Mouse (Mus musculus): ENCODE measurements around the gene Ice1. TPM values are rescaled to one million over a fixed set of nuclear protein-coding genes. Genes with fewer than 3 reads are reported as not detected.

The Ice1 gene
- 15.4 and 17.1 TPM in 2 replicates for polyA plus RNA-seq (2012; rRNA removed)

- H3K27me3 ChIP-seq (replicated peaks; ENCODE audit: control insufficient read depth, insufficient read depth, low read length): no peaks in the 10 kb centered on the region
- no peak for DNase-seq
- H3K27ac ChIP-seq (ENCODE audit: insufficient read depth, low read depth, low read length): peak within 1 kb of the TSS; percentile 97
- peak within 1 kb of the TSS; percentile 98 for H3K4me3 ChIP-seq (ENCODE audit: insufficient read depth, low read depth, low read length)
- under 1% methylated on average over 39 of the region's 39 CpGs for WGBS
- H3K4me1 ChIP-seq (ENCODE audit: control insufficient read depth, insufficient read depth, low read length): peaks cover 10% of the 10 kb centered on the region
- no peak for TF ChIP-seq CTCF (conservative IDR thresholded peaks at IDR 0.05; ENCODE audit: insufficient read depth, insufficient read length, low read depth, low read length)
- no peak for TF ChIP-seq POLR2A (IDR thresholded peaks at IDR 0.05; ENCODE audit: low read depth, low read length)
- H3K36me3 ChIP-seq (ENCODE audit: control insufficient read depth, insufficient read depth, low read length): no peaks in the 10 kb centered on the region
Observed at GRCm38 (mm10) chr13:70637282-70637661, at the start of gene Ice1. Gene Ice1, minus strand, starts transcription at chr13:70637634.

DNA sequence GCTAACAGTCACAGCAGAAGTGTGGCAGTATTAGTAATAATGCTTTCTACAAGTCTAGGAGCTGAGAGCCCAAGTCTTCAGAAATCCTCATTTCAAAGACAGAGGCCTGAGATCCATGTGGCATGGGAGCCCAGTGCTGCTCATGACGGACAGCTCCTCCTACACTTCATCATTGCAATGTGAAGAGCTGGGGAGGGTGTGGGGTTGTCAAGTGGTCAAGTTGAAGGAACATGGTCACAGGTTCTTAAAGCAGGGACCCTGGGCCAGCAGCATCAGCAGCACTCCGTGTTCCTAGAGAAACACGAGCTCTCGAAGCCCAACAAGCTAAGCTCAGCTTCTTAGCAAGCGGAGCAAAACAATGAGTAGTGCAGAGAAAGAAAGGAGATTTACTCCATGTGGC lies 48.4 kb upstream of the Ice1 start:
- H3K4me3 ChIP-seq (ENCODE audit: insufficient read depth, low read depth, low read length): no peak overlapping the region
- no peaks in the 10 kb centered on the region for H3K36me3 ChIP-seq (ENCODE audit: control insufficient read depth, insufficient read depth, low read length)
- DNase-seq: no peak
- H3K27ac ChIP-seq (ENCODE audit: insufficient read depth, low read depth, low read length): no peak overlapping the region
- TF ChIP-seq CTCF (conservative IDR thresholded peaks at IDR 0.05; ENCODE audit: insufficient read depth, insufficient read length, low read depth, low read length): no peak
- no peak for TF ChIP-seq POLR2A (IDR thresholded peaks at IDR 0.05; ENCODE audit: low read depth, low read length)
- no peaks in the 10 kb centered on the region for H3K27me3 ChIP-seq (replicated peaks; ENCODE audit: control insufficient read depth, insufficient read depth, low read length)
- 74% methylated on average over 5 of the region's 5 CpGs for WGBS
- no peaks in the 10 kb centered on the region for H3K4me1 ChIP-seq (ENCODE audit: control insufficient read depth, insufficient read depth, low read length)

DNA sequence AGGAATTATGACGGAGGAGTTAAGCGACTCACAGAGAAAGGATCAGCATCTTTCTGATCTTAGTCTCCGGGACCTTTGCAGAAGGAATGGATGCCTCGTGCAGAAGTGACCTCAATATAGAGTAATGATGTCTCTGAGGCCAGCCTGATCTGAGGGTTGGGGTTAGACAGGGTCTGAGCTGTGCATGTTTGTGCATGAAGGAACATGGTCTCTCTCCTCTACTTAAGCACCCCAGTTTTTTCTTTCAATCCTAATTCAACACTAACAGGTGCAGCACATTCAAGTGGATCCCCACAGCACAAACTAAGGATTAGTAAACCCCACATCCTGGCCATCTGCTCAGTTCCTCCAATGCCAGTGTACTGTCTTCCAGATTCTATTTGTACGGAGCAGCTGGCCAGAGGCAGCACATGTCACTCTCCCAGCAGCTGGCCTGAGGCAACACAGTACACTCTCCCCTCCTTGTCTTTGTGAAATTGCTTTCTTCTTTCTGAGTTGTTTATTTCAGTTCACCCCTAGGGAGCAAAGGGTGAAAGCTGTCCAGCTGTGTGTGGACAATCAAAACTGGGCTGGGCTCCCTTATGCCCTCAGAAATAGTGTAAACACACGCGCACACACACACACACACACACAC lies 47.7 kb upstream of the Ice1 start:
- no peak overlapping the region for H3K27ac ChIP-seq (ENCODE audit: insufficient read depth, low read depth, low read length)
- DNase-seq: no peak
- H3K4me1 ChIP-seq (ENCODE audit: control insufficient read depth, insufficient read depth, low read length): no peaks in the 10 kb centered on the region
- 72% methylated on average over 7 of the region's 7 CpGs for WGBS
- H3K36me3 ChIP-seq (ENCODE audit: control insufficient read depth, insufficient read depth, low read length): no peaks in the 10 kb centered on the region
- TF ChIP-seq CTCF (conservative IDR thresholded peaks at IDR 0.05; ENCODE audit: insufficient read depth, insufficient read length, low read depth, low read length) (no peak), POLR2A (IDR thresholded peaks at IDR 0.05; ENCODE audit: low read depth, low read length) (no peak)
- H3K27me3 ChIP-seq (replicated peaks; ENCODE audit: control insufficient read depth, insufficient read depth, low read length): no peaks in the 10 kb centered on the region
- H3K4me3 ChIP-seq (ENCODE audit: insufficient read depth, low read depth, low read length): no peak overlapping the region

DNA sequence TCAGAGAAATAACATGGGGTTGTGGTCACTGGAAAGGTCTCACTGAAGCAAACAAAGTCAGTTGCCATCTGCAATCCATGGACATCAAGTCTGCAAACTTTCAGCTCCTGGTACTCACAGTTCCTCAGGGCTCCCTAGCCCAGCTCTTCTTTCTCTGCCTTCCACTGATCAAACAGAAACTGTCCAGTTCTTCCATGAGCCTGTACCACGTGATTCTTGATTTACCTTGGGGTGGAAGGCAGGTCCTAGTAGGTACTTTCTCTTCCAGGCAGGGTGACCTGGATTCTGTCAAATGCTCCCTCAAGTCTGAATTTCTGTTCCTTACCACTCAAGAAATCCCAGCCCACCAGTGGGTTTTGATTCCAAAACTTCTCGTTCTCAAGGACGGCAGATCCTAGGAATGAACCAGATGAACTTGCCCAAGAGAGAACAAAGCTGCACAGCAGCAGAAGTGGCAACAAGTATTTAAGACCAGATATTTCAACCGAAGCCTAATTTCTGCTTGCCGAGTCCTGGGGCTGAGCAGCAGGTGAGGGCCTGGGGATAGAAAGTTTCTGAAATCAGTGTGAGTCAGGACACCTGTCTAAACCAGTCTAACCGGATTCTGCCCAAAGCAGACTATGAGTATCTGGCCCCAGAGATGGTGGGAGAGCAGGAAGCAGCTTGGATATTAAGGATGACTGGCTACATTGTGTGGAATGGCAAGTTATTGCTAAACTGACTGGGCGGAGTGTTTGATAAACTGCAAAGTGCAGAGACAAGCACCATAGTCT lies 44.2 kb upstream of the Ice1 start:
- DNase-seq: no peak
- Histone ChIP-seq H3K4me3 (ENCODE audit: insufficient read depth, low read depth, low read length) (no peak overlapping the region), H3K36me3 (ENCODE audit: control insufficient read depth, insufficient read depth, low read length) (no peaks in the 10 kb centered on the region), H3K27me3 (replicated peaks; ENCODE audit: control insufficient read depth, insufficient read depth, low read length) (no peaks in the 10 kb centered on the region), H3K4me1 (ENCODE audit: control insufficient read depth, insufficient read depth, low read length) (no peaks in the 10 kb centered on the region), H3K27ac (ENCODE audit: insufficient read depth, low read depth, low read length) (no peak overlapping the region)
- TF ChIP-seq CTCF (conservative IDR thresholded peaks at IDR 0.05; ENCODE audit: insufficient read depth, insufficient read length, low read depth, low read length) (no peak), POLR2A (IDR thresholded peaks at IDR 0.05; ENCODE audit: low read depth, low read length) (no peak)
- WGBS: 70% methylated on average over 7 of the region's 7 CpGs

GRCm38 (mm10) chr13:70680316-70680715 lies 42.9 kb upstream of the Ice1 start:
- 89% methylated on average over 3 of the region's 3 CpGs for WGBS
- Histone ChIP-seq H3K27me3 (replicated peaks; ENCODE audit: control insufficient read depth, insufficient read depth, low read length) (no peaks in the 10 kb centered on the region), H3K36me3 (ENCODE audit: control insufficient read depth, insufficient read depth, low read length) (no peaks in the 10 kb centered on the region), H3K27ac (ENCODE audit: insufficient read depth, low read depth, low read length) (no peak overlapping the region), H3K4me1 (ENCODE audit: control insufficient read depth, insufficient read depth, low read length) (no peaks in the 10 kb centered on the region), H3K4me3 (ENCODE audit: insufficient read depth, low read depth, low read length) (no peak overlapping the region)
- TF ChIP-seq POLR2A (IDR thresholded peaks at IDR 0.05; ENCODE audit: low read depth, low read length) (no peak), CTCF (conservative IDR thresholded peaks at IDR 0.05; ENCODE audit: insufficient read depth, insufficient read length, low read depth, low read length) (no peak)
- DNase-seq: no peak

DNA sequence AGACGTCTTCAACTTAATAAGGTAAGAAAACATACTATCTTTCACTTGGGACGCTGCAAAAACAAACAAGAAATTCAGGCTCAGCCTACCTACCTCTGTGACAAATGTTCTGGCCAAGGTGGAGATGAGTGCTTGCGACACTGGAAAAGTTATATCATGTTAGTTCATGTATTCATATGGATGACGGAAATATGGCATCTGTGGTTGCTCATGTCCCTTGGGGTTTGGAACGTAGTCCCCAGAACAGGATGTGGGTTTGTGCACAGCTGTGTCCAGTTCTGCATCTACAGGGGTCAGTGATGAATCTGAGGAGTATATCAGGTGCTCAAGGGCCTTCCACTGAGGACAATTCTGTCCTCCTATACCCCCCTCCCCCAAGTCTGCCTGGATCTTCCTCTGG lies 40.3 kb upstream of the Ice1 start:
- no peaks in the 10 kb centered on the region for H3K27me3 ChIP-seq (replicated peaks; ENCODE audit: control insufficient read depth, insufficient read depth, low read length)
- no peak overlapping the region for H3K4me3 ChIP-seq (ENCODE audit: insufficient read depth, low read depth, low read length)
- 86% methylated on average over 5 of the region's 5 CpGs for WGBS
- no peak overlapping the region for H3K27ac ChIP-seq (ENCODE audit: insufficient read depth, low read depth, low read length)
- no peaks in the 10 kb centered on the region for H3K4me1 ChIP-seq (ENCODE audit: control insufficient read depth, insufficient read depth, low read length)
- TF ChIP-seq CTCF (conservative IDR thresholded peaks at IDR 0.05; ENCODE audit: insufficient read depth, insufficient read length, low read depth, low read length) (no peak), POLR2A (IDR thresholded peaks at IDR 0.05; ENCODE audit: low read depth, low read length) (no peak)
- no peak for DNase-seq
- no peaks in the 10 kb centered on the region for H3K36me3 ChIP-seq (ENCODE audit: control insufficient read depth, insufficient read depth, low read length)
